Mouse (Mus musculus): Measurements from ENCODE around the gene Scube1.

GRCm38 (mm10) chr15:83566006-83566405 is 158.8 kb downstream of the Scube1 start:
- TF ChIP-seq CTCF (IDR thresholded peaks at IDR 0.05; ENCODE audit: low read depth) (no peak), EP300 (IDR thresholded peaks at IDR 0.05; ENCODE audit: low read depth) (no peak)
